Mouse (Mus musculus): Measurements from ENCODE around the gene Btbd35f27. TPM values are rescaled to one million over a fixed set of nuclear protein-coding genes. Genes with fewer than 3 reads are reported as not detected.

The Btbd35f27 gene
- total RNA-seq (2023), result not detected

DNA sequence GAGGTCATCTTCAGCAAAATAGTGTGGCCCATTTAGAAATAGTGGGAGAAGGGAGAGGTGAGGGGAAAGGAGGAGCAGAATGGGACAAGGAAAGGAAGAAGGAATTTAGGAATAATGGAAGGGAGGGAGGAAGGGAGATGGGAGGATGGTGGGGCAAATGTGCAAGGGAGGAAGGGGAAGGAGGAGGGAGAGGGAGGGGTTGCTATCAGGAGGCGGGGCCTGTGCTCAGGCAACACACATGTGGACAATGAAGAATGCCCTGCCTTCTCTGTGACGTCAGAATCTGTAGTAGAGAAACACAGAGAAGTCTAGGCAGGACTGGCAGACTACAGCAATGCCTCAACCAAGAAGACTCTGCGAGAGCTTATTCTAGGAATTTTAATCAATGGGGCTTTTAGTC lies at the start of gene Btbd35f27:
Gene Btbd35f27 (plus strand): TSS at position 301 of the 400 bp plus-strand sequence.

Other genes with a start within 250 kb of the Btbd35f27 start
- gene Btbd35f4, start 151.6 kb upstream of the Btbd35f27 start, total RNA-seq (2023), result not detected